Mouse (Mus musculus): ENCODE measurements around the gene Acan. TPM values are rescaled to one million over a fixed set of nuclear protein-coding genes. Genes with fewer than 3 reads are reported as not detected.
A peak's percentile ranks its signal among the peaks of the same experiment; 100 is the strongest.

The Acan gene
- total RNA-seq, 1 experiment from 2014 or later: not detected

GRCm38 (mm10) chr7:79130843-79131444 lies 77.7 kb downstream of the Acan start, which contains the start of gene Hapln3:
Gene Hapln3, minus strand, starts transcription at chr7:79131018.
- ATAC-seq (ENCODE audit: extremely low read depth, insufficient number of reproducible peaks, low FRiP score, poor library complexity, severe bottlenecking): no peak

DNA sequence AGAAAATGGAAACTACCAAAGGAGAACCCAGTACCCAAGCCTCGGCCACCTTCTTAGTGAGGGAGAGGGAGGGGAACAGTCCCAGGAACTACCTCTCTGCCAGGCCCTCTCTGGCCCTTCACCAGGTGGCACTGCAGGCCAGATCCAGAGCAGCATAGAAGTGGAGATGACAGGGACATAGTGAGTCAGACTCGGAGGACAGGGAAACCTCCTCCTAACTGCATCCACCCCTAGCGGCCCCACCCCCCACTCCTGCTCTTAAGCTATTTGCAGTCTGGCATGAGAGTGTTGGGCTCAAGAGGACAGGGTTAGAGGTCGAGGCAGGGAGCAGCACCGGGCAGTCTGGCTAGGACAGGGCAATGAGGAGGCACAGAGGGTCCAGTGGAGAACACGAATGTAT lies 80.1 kb downstream of the Acan start:
- no peak for ATAC-seq (ENCODE audit: extremely low read depth, insufficient number of reproducible peaks, low FRiP score, poor library complexity, severe bottlenecking)

DNA sequence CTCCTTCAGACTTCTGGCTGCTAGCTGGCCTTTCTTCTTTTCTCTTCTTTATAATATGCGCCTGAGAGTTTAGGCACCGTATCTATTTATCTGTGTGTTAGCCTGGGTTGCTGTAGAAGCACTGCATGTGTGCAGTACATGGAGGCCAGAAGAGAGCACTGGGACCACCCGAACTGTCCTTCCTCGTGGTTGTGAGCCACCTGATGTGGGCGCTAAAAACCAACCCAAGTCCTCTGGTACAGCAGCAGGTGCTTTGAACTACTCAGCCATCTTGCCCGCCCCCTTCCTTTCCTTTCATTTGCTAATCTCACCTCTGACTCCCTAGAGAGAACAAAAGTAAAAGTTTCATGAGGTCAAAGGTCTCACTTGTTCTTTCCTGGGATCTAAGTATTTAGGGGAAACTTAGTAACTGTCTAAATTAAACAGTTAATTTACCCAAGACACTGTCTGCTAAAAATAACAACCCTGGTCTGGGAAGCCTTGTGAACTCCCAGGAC lies 86.1 kb downstream of the Acan start:
- ATAC-seq (ENCODE audit: extremely low read depth, insufficient number of reproducible peaks, low FRiP score, poor library complexity, severe bottlenecking): no peak

DNA sequence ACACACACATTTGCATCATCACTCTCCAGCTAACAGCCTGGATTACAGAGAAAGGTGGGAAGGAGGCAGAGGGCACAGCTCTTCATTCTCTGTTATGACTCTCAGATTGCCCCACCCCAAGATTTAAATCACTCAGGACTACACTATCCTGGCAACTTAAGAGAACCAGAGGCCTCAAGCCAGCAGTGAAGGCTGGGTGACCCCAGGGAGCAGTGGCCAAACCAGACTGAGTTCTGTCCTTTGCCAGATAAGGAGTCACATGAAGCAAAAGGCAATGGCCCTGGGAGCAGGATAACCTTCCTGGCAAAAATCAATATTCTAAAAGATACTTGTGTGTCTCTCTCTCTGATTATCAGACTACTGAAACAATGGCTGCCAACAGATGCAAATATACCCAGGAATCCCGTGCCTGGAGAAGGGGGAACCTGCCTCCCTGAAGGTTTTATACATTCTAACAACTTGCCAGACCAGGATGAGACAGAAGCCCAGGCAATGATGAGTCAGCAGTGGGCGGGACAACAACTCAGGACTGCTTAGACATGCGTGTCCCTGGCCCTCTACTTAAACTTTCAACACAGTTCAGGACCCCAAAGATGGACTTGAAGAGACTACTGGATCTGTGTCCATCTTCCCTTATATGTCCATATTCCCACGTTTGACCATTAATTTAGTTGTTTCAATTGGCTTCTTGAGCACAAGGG lies 86.8 kb downstream of the Acan start:
- ATAC-seq (ENCODE audit: extremely low read depth, insufficient number of reproducible peaks, low FRiP score, poor library complexity, severe bottlenecking): no peak

- peak; percentile 41; the same call in 1 of the 2 replicates for ATAC-seq (ENCODE audit: extremely low read depth, insufficient number of reproducible peaks, low FRiP score, poor library complexity, severe bottlenecking)
Measured at GRCm38 (mm10) chr7:79140897-79141296, 87.6 kb downstream of the Acan start.

- ATAC-seq (ENCODE audit: extremely low read depth, insufficient number of reproducible peaks, low FRiP score, poor library complexity, severe bottlenecking): no peak
Measured at GRCm38 (mm10) chr7:79147011-79147837, 93.9 kb downstream of the Acan start.

DNA sequence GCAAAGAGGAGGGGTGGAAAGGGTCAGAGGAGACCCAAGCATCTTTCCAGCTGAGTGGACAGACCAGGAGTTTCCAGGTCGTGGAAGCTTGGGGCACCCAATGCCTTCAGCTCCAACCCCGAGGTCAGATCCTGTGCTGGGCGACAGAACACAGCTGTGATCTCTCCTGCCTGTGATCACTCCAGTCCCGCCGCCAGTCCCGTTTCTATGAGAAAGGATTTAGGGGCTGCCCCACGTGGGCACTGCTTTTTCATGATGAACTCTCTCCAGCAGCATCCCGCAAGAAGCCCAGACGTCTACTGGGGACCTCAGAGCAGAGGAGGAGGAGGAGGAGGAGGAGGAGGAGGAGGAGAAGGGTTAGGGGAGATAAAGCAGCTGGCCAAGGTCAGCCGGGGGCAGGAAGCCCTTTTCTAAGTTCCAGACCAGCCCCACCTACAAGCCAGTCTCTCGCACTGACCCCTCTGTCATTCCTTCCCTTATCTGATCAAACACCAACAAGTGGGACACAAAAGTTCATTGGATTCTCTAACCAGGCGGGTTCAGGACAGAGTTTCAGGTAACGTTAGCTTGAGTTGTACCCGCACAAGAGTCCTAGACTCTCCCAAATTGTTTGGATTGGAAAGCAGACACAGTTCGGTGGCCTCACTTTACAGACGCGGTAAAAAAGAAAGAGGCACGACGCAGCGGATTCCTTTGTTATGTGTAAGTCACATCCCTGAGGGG lies 94.8 kb downstream of the Acan start:
- ATAC-seq (ENCODE audit: extremely low read depth, insufficient number of reproducible peaks, low FRiP score, poor library complexity, severe bottlenecking): no peak

DNA sequence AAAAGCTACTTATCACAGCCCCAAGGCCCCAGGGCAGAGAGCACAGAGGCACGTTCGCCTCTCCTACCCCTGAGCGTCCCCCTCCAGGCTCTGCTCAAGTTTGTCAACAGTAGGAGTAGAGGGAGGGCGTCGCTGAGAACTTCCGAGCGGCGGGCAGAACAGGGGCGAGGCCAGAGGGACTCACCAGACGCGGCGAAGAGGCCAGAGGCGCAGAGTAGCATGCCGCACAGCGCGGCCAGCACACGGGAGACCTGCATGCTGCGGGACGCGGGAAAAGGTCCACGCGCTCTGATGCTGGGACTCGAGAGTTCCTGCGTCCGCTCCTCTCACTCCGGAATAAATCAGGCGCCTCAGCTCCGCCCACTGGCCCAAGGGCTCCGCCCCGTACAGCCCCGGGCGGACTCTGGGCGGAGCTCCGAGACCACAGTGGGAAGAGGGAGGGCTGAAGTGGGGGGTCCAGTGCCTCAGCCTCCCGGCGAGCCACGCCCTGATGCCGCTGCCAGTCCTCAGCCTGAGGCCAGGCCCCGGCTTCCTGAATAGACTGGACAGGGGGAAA lies 95.5 kb downstream of the Acan start, which contains the start of gene Mfge8:
Gene Mfge8 (minus strand): TSS at position 350 of the 556 bp plus-strand sequence.
- peak; percentile 66 for ATAC-seq (ENCODE audit: extremely low read depth, insufficient number of reproducible peaks, low FRiP score, poor library complexity, severe bottlenecking)

- ATAC-seq (ENCODE audit: extremely low read depth, insufficient number of reproducible peaks, low FRiP score, poor library complexity, severe bottlenecking): no peak
Measured at GRCm38 (mm10) chr7:79149522-79149921, 96.2 kb downstream of the Acan start.

- ATAC-seq (ENCODE audit: extremely low read depth, insufficient number of reproducible peaks, low FRiP score, poor library complexity, severe bottlenecking): no peak
Measured at GRCm38 (mm10) chr7:79159406-79159805, 106.1 kb downstream of the Acan start.

Other genes with a start within 250 kb of the Acan start
- gene Det1, start 206.2 kb upstream of the Acan start, total RNA-seq (2017): 11.1 and 14.5 TPM in 2 replicates
- 23.9 and 41.3 TPM in 2 replicates for gene Aen, start 157.6 kb upstream of the Acan start, total RNA-seq (2017)
- 79.6 and 101 TPM in 2 replicates for gene Isg20, start 140.1 kb upstream of the Acan start, total RNA-seq (2017)
- not detected in 2 replicates for gene Hapln3, start 77.5 kb downstream of the Acan start, total RNA-seq (2017)
- 6.9 and 7.0 TPM in 2 replicates for gene Mfge8, start 95.6 kb downstream of the Acan start, total RNA-seq (2017)
- 52.1 and 55.7 TPM in 2 replicates for gene Abhd2, start 219.7 kb downstream of the Acan start, total RNA-seq (2017)